Mouse (Mus musculus): ENCODE results near the gene Nlrp2. TPM values are rescaled to one million over a fixed set of nuclear protein-coding genes. Genes with fewer than 3 reads are reported as not detected.

The Nlrp2 gene
- total RNA-seq (2014; rRNA removed) (not detected in 2 replicates), polyA plus RNA-seq (2015; fragmentation: Nextera tagmentation; extraction: Ambion mirVana) (not detected in 2 replicates)

DNA sequence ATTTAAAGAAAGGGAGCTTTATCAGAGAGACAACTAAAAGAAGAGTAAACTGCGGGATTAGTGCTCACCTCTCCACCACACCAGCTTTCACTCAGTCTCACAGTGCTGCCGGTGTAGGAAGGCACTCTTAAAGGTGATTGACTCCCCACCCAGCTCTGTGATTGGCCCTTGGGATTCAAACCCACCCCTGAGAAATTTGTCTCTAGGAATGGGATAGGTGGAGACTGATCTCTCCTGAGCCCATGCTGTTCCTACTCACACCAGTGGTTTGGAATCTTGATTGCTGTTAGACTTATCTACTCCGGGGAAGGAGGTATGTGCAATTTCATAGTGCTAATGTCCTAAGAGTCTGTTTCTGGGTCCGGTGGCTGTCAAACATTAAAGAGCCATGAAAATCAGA lies at the start of gene Nlrp2:
Gene Nlrp2, minus strand, starts transcription at position 101 of the 400 bp plus-strand sequence.
- no peak for TF ChIP-seq CTCF (IDR thresholded peaks at IDR 0.05)
- no peak for ATAC-seq (ENCODE audit: low FRiP score)
- 79% methylated on average over 4 of the region's 4 CpGs for WGBS
- DNase-seq (ENCODE audit: low spot score), result no peak
- no peaks in the 10 kb centered on the region for H3K4me1 ChIP-seq (ENCODE audit: insufficient read depth, low read length)
- no peak within 1 kb of the TSS for H3K4me2 ChIP-seq (ENCODE audit: low read depth, low read length, poor library complexity, severe bottlenecking)
- H3K4me3 ChIP-seq (ENCODE audit: low read depth, low read length), result no peak within 1 kb of the TSS
- H3K27me3 ChIP-seq (ENCODE audit: insufficient read depth, low read length), result no peaks in the 10 kb centered on the region
- H3K27ac ChIP-seq (ENCODE audit: low read depth, low read length), result no peak within 1 kb of the TSS
- no peak within 1 kb of the TSS for H3K9ac ChIP-seq (replicated peaks; ENCODE audit: low read length, poor library complexity, severe bottlenecking)
- no peaks in the 10 kb centered on the region for H3K36me3 ChIP-seq (ENCODE audit: insufficient read depth, low read length)
- peaks cover 41% of the 10 kb centered on the region for H3K9me3 ChIP-seq (ENCODE audit: low read length)

GRCm38 (mm10) chr7:5366724-5367123 lies 15.9 kb upstream of the Nlrp2 start:
- ATAC-seq (ENCODE audit: low FRiP score), result no peak
- no peak overlapping the region for H3K9ac ChIP-seq (replicated peaks; ENCODE audit: low read length, poor library complexity, severe bottlenecking)
- no peak overlapping the region for H3K27ac ChIP-seq (ENCODE audit: low read depth, low read length)
- no peak overlapping the region for H3K4me3 ChIP-seq (ENCODE audit: low read depth, low read length)
- H3K4me2 ChIP-seq (ENCODE audit: low read depth, low read length, poor library complexity, severe bottlenecking), result no peak overlapping the region
- H3K4me1 ChIP-seq (ENCODE audit: insufficient read depth, low read length), result no peaks in the 10 kb centered on the region
- 74% methylated on average over 2 of the region's 2 CpGs for WGBS
- no peaks in the 10 kb centered on the region for H3K36me3 ChIP-seq (ENCODE audit: insufficient read depth, low read length)
- DNase-seq (ENCODE audit: low spot score), result no peak
- H3K27me3 ChIP-seq (ENCODE audit: insufficient read depth, low read length), result no peaks in the 10 kb centered on the region
- H3K9me3 ChIP-seq (ENCODE audit: low read length), result peaks cover 42% of the 10 kb centered on the region
- TF ChIP-seq CTCF (IDR thresholded peaks at IDR 0.05), result no peak

GRCm38 (mm10) chr7:5363599-5363998 lies 12.8 kb upstream of the Nlrp2 start:
- peaks cover 56% of the 10 kb centered on the region for H3K9me3 ChIP-seq (ENCODE audit: low read length)
- H3K4me1 ChIP-seq (ENCODE audit: insufficient read depth, low read length), result no peaks in the 10 kb centered on the region
- H3K27me3 ChIP-seq (ENCODE audit: insufficient read depth, low read length), result no peaks in the 10 kb centered on the region
- no peak for DNase-seq (ENCODE audit: low spot score)
- no peak for ATAC-seq (ENCODE audit: low FRiP score)
- no peak overlapping the region for H3K4me3 ChIP-seq (ENCODE audit: low read depth, low read length)
- TF ChIP-seq CTCF (IDR thresholded peaks at IDR 0.05), result no peak
- WGBS, result 93% methylated on average over 5 of the region's 5 CpGs
- H3K27ac ChIP-seq (ENCODE audit: low read depth, low read length), result no peak overlapping the region
- H3K9ac ChIP-seq (replicated peaks; ENCODE audit: low read length, poor library complexity, severe bottlenecking), result no peak overlapping the region
- no peaks in the 10 kb centered on the region for H3K36me3 ChIP-seq (ENCODE audit: insufficient read depth, low read length)
- no peak overlapping the region for H3K4me2 ChIP-seq (ENCODE audit: low read depth, low read length, poor library complexity, severe bottlenecking)

DNA sequence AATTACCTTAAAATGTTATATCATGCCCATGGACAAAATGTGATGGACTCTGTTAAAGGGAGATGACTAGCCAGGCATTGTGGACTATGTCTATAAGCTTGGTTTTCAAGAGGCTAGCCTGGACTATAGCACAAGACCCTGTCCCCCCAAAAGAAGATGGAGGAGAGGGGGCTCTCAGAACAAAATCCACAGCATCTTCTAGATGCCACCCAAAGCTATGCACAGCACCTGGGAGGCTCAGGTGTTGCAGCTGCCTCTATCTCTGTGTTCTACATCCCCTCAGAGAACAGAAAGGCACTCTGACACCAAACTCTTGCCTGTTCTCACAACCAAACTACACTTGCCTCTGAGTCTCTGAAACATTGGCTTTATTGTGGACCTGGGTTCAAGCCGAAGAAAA lies 598 bp downstream of the Nlrp2 start, which contains the start of gene Gm5065:
Gene Gm5065, plus strand, starts transcription at position 301 of the 400 bp plus-strand sequence.
- Histone ChIP-seq H3K27me3 (ENCODE audit: insufficient read depth, low read length) (no peaks in the 10 kb centered on the region), H3K4me2 (ENCODE audit: low read depth, low read length, poor library complexity, severe bottlenecking) (no peak within 1 kb of the TSS), H3K27ac (ENCODE audit: low read depth, low read length) (no peak within 1 kb of the TSS), H3K9ac (replicated peaks; ENCODE audit: low read length, poor library complexity, severe bottlenecking) (no peak within 1 kb of the TSS), H3K36me3 (ENCODE audit: insufficient read depth, low read length) (no peaks in the 10 kb centered on the region), H3K9me3 (ENCODE audit: low read length) (peaks cover 37% of the 10 kb centered on the region), H3K4me1 (ENCODE audit: insufficient read depth, low read length) (no peaks in the 10 kb centered on the region), H3K4me3 (ENCODE audit: low read depth, low read length) (no peak within 1 kb of the TSS)
- DNase-seq (ENCODE audit: low spot score) (no peak), ATAC-seq (ENCODE audit: low FRiP score) (no peak)
- 77% methylated on average over 1 of the region's 1 CpGs for WGBS
- no peak for TF ChIP-seq CTCF (IDR thresholded peaks at IDR 0.05)

GRCm38 (mm10) chr7:5327511-5327910 lies 23.3 kb downstream of the Nlrp2 start:
- TF ChIP-seq CTCF (IDR thresholded peaks at IDR 0.05), result no peak
- ATAC-seq (ENCODE audit: low FRiP score), result no peak
- 70% methylated on average over 1 of the region's 1 CpGs for WGBS

GRCm38 (mm10) chr7:5288281-5288680 lies 62.6 kb downstream of the Nlrp2 start:
- H3K27ac ChIP-seq (ENCODE audit: low read depth, low read length), result no peak overlapping the region
- peaks cover 27% of the 10 kb centered on the region; the same call in 1 of the 2 replicates for H3K9me3 ChIP-seq (ENCODE audit: low read length)
- no peaks in the 10 kb centered on the region for H3K4me1 ChIP-seq (ENCODE audit: insufficient read depth, low read length)
- H3K27me3 ChIP-seq (ENCODE audit: insufficient read depth, low read length), result no peaks in the 10 kb centered on the region
- H3K4me3 ChIP-seq (ENCODE audit: low read depth, low read length), result no peak overlapping the region
- ATAC-seq (ENCODE audit: low FRiP score) (no peak), DNase-seq (ENCODE audit: low spot score) (no peak)
- H3K9ac ChIP-seq (replicated peaks; ENCODE audit: low read length, poor library complexity, severe bottlenecking), result no peak overlapping the region
- H3K4me2 ChIP-seq (ENCODE audit: low read depth, low read length, poor library complexity, severe bottlenecking), result no peak overlapping the region
- WGBS, result 58% methylated on average over 1 of the region's 1 CpGs
- no peak for TF ChIP-seq CTCF (IDR thresholded peaks at IDR 0.05)
- H3K36me3 ChIP-seq (ENCODE audit: insufficient read depth, low read length), result no peaks in the 10 kb centered on the region

More at GRCm38 (mm10) chr7:5327511-5327910, 23.3 kb downstream of the Nlrp2 start:
- no peak for DNase-seq (ENCODE audit: low spot score)
- no peak overlapping the region for H3K4me3 ChIP-seq (ENCODE audit: low read depth, low read length)
- no peak overlapping the region for H3K27ac ChIP-seq (ENCODE audit: low read depth, low read length)
- H3K27me3 ChIP-seq (ENCODE audit: insufficient read depth, low read length), result no peaks in the 10 kb centered on the region
- no peaks in the 10 kb centered on the region for H3K4me1 ChIP-seq (ENCODE audit: insufficient read depth, low read length)
- H3K36me3 ChIP-seq (ENCODE audit: insufficient read depth, low read length), result no peaks in the 10 kb centered on the region
- H3K4me2 ChIP-seq (ENCODE audit: low read depth, low read length, poor library complexity, severe bottlenecking), result no peak overlapping the region
- H3K9me3 ChIP-seq (ENCODE audit: low read length), result peaks cover 29% of the 10 kb centered on the region; the same call in 1 of the 2 replicates
- no peak overlapping the region for H3K9ac ChIP-seq (replicated peaks; ENCODE audit: low read length, poor library complexity, severe bottlenecking)
